Mouse (Mus musculus) NIH3T3 (cell line): ENCODE measurements around the gene BC055324.
A peak's percentile ranks its signal among the peaks of the same experiment; 100 is the strongest.

Source experiments
- DNase-seq: peaks from one replicate; pipeline ENCODE4 v3.0.0-alpha.2; 2012; ENCODE audit warnings: low read depth

BC055324 gene

DNA sequence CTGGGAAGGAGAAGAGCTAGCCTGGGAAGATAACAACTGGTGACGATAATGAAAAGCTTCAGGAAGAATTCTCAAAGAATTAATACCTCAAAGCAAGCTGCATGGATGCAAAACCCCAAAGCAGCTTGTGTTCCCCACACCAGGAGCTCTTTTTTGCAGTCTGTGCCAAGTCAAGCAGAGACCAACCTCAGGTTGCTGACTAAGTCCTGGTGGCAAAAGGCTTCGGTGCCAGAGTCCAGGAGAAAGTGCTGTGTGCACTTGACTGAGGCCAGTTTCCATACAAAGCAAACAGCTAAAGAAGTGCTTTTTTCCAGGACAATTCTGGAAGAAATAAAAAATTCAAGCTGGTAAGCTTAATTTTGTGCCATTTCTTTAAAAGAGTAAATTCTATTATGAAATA lies 41.2 kb downstream of the BC055324 start:
- no peak for DNase-seq

DNA sequence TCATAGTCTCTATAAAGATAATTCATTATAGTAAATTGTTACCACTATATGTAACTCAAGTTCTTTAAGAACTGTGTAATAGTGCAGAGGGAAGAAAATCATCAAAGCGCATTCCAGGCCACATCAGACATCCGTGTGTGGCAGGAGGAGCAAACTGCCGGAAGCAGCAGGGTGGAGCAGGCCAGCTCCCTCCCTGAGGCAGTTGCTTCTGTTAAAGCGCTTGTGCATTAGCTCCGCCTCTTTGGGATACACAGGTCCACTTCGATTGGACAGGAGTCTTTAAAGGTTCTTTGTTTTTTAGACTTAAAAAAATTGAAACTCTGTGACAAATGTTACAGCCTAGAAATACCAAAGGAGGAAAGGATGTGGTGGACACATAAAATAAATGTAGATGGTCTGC lies 52.5 kb downstream of the BC055324 start:
- no peak for DNase-seq

- no peak for DNase-seq
Observed at GRCm38 (mm10) chr1:163934591-163934990, 60.0 kb downstream of the BC055324 start.

- DNase-seq: peak; percentile 11
Observed at GRCm38 (mm10) chr1:163931801-163932200, 62.8 kb downstream of the BC055324 start.

DNA sequence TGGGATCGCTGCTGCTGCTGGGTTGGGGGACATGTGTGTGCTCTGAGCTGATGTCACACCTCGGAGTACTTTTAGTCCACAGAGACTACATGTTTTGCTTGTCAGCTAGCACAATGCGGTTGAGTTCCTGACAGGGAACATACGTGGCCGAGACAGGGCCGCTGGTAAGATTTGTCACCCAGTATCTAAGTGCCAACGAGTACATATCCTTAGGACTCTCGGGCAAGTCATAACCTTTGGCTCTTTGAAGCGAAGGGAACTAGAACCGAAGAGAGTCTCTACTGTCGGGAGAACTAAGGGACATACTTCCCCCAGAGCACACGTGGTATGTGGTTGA lies 64.2 kb downstream of the BC055324 start:
- DNase-seq: no peak

GRCm38 (mm10) chr1:163929636-163930457 lies 64.7 kb downstream of the BC055324 start:
- DNase-seq: peak; percentile 97

GRCm38 (mm10) chr1:163928846-163929245 lies 65.8 kb downstream of the BC055324 start, which contains the start of gene Scyl3:
Gene Scyl3 (plus strand): TSS chr1:163929100.
- DNase-seq: peak; percentile 64

GRCm38 (mm10) chr1:163924093-163924492 lies 70.5 kb downstream of the BC055324 start:
- DNase-seq: no peak

DNA sequence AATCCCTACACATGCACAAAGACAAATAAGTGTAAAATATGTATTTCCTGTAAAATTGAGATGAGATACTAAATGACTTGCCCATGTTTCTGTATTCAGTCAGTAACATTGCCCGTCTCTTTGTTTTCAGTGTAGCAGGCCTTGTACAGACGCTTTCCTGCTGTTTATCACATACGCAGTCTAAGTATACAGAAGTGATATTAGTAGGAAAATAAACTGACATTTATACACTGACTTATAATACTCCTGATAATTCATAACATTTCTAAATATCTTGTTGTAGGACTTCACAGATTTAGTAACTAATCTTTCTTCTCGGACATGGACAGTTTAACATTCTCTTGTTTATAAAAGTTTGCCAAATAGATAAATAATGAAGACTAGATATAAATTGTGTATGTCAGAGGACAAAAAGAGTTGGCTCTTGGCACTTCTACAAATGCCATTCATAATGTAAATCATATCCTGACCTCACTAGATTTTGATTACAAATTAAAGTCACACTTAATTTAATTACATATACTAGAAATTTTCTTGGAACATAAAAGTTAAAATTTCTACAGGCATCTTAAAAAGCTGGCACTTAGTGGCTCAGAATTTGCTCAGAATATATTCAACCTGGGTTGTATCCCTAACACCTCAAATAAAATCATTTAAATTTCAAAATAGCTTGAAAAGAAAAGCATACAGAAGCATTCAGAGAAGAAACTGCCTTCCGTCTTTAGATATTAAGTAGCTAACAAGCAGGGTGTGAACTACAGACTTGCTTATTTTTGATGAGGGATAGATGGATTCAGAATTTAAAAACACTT lies 77.0 kb downstream of the BC055324 start:
- DNase-seq: no peak

- DNase-seq: no peak
Observed at GRCm38 (mm10) chr1:163911981-163912380, 82.6 kb downstream of the BC055324 start.

DNA sequence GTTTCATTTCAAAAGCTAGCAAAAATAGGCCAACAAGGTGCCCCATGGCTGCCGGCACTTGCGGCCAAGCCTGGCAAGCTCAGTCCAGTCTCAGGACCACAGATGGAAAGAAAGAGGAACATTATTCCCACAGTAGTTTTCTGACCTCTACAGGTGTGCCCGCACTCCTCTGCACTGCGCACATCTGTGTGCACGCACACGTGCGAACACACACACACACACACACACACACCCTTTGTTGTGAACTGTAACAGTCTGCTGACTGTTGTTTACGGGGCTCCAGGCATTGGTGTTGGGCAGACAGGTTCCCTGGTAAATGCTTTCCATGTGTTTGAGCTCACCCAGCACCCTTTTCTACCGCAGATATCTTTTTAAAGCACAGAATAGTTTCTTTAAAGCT lies 83.8 kb downstream of the BC055324 start:
- no peak for DNase-seq

- peak; percentile 92 for DNase-seq
Observed at GRCm38 (mm10) chr1:163910343-163910742, 84.3 kb downstream of the BC055324 start.

DNA sequence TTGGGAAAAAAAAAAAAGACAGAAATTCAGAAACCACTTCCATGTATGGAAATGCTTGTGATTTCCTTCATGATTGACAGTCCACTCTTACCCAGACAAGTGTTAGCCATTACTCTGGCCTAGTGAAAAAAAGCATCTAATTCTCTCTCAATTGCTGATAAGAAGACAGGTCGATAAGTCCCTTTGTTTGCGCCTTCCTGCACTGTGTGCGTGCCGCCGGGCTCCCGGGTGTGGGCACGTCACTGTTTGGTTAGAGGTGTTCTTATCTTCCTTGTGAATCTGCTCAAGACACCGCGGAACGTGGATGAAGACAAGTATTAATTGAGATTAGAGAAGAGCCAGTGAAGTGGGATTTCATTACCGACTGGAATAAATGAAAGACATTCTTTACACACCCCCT lies 86.2 kb downstream of the BC055324 start:
- no peak for DNase-seq

DNA sequence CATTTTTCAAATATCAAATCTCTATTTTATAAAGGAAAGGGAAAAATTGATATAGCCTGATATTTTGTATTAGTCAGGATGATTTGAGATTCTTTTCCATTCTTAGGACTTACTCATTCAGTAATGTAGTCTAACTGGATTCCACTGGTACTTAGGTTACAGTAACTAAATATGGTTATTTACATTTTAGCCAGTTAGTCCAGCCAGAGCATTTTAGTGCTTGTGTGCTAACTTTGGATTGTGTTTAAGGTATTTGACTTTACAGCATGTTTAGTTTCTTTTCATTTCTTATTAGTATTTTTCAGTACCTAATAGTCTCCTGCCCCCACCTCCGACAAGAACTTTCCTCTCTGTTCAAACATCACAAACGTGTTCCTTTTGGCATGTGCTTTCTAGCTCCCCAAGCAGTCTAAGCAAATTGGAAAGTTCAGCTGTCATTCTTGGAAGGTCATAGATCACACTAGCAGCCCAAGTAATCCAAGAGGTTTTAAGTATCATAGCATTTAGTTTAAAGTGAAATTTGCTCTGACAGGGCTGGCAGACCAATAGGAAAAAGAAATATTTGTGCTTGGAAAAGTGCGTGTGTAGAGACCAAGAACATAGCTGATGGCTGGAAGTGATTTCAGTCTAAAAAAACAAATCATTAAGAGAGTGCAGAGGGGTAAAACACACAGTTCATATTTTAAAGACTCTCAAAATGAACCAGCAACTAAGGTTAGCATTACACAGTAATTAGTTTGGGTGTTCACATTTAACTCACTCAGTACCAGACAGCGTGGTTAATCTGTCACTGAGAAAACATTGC lies 87.4 kb downstream of the BC055324 start:
- DNase-seq: peak; percentile 79

DNA sequence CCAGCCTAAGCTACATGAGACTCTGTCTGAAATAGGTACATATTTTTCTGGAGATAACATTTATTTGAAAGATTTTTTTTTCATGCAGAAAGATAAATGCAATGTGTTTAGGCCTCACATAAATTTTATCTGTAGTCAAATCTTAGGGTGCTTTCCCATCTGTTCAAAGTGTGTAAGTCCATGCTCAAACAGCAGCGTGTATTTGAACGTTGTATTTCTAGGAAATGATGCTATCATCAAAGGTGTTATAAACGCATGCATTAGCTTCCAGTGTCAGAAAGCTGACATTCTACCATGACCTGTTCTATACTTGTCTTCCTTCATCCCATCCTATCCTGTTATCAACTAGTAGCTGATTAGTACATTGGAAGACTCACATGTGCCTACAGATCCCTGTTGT lies 91.2 kb downstream of the BC055324 start:
- no peak for DNase-seq

GRCm38 (mm10) chr1:163900168-163900567 lies 94.4 kb downstream of the BC055324 start:
- no peak for DNase-seq

- DNase-seq: no peak
Observed at GRCm38 (mm10) chr1:163899575-163899974, 95.0 kb downstream of the BC055324 start.

- peak; percentile 14 for DNase-seq
Observed at GRCm38 (mm10) chr1:163898291-163898764, 96.3 kb downstream of the BC055324 start.
